Mouse (Mus musculus): ENCODE data around the gene 1810062G17Rik.

1810062G17Rik gene

DNA sequence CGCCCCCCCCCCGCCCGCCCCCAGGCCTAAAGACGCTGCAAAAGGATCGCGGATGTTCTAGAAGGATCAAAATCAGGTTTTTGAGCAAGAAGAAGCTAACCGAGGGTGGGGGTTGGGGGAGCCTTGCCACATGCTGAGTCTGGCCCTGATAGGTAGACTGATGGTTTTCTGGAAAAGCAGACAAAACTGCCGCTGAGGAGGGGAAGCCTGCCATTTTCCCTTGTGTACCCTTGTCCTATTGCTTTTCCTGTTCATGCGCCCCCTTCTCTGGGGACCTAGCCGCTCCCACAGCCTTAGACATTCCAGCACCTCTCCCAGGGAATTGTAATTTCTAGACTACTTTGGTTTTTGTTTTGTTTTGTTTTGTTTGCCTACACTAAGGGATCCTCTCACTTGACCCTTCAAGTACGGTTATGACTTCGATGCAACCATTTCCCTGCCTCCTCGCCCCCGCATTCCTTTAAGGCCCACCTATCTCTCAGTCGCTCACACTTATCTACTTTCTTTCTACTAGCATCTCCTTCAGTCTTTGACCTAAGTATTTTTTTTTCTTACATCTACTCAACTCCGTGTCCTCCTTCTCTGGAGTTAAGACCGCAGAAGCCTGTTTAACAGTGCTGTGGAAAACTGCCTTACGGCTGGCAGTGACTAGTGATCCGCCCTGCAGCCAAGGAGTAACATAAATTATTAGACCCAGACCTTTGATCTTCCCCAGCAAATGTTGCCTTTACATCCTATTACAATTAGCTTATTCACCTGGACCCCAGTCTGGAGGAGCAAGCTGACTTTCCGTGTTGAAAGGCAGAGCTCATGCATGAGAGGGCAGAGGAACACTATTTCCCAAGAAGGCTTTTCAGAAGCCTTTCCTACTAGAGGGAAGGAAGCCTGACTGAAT, 771 bp downstream of the 1810062G17Rik start:
- DNase-seq (ENCODE audit: low spot score), result no peak

DNA sequence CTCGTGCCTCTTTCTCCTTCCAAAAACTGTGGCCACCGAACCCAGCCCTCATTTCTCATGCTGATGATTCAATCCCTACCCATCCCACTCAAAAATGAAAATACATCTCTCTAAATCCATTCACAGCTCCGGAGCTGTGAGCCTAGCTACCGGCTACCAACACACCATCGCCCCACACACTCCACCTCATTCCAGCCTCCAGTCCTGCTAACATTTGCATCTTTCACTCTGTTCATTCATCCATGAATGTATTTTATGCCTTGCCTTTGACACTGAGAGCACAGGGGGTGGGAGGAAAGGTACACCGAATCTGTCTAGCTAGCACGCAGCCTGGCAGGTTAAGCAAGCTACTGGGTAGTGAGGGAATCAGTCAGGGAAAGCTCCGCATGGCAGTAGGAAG, 3.0 kb downstream of the 1810062G17Rik start:
- DNase-seq (ENCODE audit: low spot score), result no peak

DNA sequence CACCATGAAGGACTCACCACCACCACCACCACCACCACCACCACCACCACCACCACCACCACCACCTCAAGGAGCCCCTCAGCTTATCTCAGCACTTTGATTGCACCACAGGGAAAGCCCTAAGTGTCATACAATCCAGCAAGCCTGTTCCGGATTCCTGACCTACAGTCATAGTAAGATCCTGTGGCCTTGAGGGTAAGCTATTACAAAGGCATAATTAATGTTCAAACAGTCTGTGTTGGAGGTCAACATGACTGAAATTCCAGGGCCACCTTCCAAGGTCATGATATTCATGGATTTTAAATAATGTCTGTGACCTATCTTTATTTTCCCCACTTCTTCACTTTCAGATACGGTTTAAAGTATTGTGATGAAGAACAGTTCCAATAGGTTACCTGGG, 4.7 kb downstream of the 1810062G17Rik start:
- no peak for DNase-seq (ENCODE audit: low spot score)

DNA sequence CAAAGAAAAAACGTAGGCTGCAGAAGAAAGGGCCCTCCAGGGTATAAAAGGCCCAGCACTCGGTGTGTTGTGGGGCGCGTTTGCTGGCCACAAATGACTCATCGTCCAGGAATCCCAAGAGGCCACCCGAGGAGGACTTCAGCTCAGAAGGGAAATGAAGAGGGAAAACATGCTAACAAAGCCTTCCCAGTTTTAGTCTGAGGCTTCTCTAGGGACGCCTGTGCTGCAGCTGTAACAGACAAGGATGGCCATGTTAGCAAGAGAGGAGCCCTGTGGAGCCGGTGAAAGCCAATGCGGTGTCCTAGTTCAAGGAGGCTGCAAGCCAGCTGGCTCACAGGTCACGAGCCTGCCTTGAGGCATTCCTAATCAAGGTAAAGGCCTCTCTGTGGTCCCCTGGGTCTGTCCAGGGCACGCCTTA, 6.0 kb downstream of the 1810062G17Rik start:
- peak; percentile 62 for DNase-seq (ENCODE audit: low spot score)

DNA sequence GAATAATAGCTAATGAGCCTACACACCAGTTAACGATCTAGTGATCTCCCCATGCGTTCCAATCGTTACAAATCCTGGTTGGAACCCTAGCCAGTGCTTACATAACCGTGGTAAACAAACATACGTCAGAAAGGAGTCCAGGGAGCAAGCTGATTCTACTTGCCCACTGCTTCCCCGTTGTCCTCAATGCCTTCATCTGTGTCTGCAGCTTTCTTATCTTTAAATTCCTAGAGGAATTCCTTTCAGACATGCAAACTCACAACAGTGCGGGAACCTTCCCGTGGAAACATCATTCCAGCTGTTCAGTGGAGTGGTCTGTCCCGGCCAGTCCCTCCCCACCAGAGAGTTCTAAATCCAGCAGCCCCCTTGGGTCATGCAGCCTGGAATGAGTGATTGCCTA, 7.2 kb downstream of the 1810062G17Rik start:
- no peak for DNase-seq (ENCODE audit: low spot score)

DNA sequence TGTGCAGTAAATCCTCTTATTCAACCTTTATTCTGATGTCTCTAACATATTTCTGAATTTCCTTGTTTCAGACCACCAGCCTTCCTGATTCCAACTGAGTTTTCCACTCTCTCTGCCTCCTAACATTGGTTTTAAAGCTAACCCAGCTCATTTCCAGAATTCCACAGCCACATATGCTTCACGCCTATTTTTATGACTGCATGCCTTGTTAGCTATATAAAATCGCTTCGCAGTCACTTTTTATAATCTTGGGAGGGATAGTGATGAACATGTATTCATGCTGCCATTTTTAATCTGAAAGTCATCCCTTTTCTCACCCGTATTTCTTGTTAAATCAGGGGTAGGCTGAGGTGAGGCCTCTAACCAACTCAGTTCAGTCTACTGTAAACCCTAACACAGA, 8.6 kb downstream of the 1810062G17Rik start:
- DNase-seq (ENCODE audit: low spot score), result no peak

DNA sequence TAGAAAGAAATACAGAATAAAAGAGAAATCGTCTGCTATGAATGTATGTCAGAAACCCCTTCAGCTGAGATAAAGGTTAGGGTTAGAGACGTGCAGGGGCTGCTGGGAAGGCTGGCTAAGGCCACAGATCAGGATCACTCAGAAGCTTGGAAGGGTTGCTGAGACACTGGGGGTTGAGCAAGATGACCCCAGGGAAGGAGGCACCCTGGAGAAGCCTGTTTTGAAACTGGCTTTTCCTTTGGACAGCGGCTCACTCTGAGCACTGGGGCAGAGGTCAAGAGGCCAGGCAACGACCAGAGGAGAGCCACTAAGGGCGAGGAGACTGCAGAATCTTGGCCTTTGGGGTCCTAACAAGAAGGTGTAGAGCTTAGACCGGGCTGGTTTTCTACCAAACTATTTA, 10.4 kb downstream of the 1810062G17Rik start:
- DNase-seq (ENCODE audit: low spot score), result no peak

DNA sequence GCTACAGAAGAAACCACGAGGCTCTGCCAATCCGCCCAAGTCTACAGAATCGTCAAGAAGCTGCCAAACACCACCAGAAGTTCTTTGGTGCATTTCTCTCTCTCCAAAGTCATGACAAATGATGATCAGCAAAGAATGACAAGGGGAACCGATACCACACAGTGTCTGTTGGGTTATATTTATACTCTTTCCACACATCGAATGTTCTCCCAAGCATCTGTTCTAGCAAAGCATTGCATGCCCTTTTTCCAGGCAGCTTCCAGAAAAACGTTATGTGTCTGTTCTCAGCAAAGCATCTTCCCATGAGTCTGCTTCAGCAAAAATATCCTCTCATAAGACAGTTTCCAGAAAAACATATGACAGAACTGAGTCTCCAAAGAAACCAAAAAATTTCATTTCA, 11.1 kb downstream of the 1810062G17Rik start:
- DNase-seq (ENCODE audit: low spot score), result no peak

DNA sequence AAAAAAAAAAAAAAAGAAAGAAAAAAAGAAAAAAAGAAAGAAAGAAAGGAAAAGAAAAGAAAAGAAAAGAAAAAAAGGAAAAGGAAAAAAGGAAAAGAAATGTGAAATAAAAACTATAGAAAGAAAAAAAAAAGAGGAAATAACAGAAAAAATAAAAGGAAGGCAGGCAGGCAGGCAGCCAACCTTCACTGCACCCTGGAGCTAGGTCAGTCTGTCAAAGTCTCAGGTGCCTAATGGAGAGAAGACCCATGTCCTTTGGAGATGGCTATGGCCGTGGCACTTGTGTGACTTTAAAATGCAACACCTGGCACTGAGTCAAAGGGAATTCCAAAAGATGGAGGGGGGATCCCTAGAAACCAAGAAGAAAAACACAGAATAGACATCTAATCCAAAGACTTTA, 12.6 kb downstream of the 1810062G17Rik start:
- no peak for DNase-seq (ENCODE audit: low spot score)

DNA sequence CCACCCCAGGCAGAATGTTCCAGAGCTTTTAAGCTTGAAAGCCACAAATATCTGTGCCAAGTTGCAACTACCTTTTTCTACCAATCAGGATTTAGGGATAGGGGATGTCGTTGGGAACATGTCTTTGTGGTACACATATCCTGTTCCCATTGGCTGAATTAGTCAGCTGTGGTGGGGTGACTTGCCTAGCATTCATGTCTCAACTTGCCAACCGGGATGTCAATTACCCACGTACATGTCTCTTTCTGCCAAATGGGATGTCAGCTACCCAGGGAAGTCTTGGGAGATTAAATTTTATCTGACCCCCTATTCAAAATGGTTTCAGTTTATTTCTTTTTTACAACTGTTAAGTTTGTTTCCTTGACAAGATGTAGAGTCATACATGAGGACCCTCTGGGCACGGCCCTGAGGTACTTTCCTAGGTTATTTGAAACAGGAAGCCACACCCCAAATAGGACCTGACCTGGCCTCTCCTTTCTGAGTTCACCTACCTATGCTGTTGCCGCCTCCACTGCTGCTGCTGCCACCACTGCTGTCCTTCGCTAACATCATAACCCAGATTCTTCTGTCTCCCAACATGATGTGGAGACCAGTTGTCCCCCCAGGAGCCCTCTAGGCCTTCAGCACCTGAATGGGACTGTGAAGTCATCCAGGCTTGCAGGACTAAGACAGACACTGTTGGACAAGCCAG, 13.3 kb downstream of the 1810062G17Rik start:
- DNase-seq (ENCODE audit: low spot score), result no peak

DNA sequence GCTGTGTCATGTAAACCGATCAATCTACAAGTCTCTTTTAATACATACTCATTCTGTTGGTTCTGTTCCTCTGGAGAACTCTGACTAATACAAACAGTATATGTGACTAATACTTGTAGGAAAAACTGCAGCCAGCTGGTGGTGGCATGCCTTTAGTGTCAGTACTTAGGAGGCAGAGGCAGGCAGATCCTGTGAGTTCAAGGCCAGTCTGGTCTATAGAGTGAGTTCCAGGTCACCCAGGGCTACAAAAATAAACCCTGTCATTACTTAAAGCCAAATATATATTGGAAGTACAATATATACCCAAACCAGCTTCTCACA, 13.8 kb downstream of the 1810062G17Rik start:
- DNase-seq (ENCODE audit: low spot score), result no peak

DNA sequence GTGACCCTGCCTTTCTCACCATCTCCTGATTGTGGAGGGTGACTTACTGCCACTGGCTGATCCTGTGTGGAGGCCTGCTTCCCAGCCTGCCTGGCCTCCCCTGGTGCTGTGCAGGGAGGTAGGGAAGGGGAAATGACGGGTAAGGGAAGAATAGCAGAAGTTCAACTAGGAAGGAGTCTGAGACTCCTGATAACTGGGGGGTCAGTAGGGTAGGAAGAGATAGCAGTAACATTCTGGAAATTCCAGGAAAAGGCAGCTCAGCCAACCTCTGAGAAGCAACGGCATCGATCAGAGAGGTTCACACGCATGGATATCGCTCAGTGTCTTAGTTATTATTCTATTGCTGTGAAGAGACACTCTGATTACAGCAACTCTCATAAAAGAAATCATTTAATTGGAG, 15.8 kb downstream of the 1810062G17Rik start:
- DNase-seq (ENCODE audit: low spot score), result no peak

DNA sequence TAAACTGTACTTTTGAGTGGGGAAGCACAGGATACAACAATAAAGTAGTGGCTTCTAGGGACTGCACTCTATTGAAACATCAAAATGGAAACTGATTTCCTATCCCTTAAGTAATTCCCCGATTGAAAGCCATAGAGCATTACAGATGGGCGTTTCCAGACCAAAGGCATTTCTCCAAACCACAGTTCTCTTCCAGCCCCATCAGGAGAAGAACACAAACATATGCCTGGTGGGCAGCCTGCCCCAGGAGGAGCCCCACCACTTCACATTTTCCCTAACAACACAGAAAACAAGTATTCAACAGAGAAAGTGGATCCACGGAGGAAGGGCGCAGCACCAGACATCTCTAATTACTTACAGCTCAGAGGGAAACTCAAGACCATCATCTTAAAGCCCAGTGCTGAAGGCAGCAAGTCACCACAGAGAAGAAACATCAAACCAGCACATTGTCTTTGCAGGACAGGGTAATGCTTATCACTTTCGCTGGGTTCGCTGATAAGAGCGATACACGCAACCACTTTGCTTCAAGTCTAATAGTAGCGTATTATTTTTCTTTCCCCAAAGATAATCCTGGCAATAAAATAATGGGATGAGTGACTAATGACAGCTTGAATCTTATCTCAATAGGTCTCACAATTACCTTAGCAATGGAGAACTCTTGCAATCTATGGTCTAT, 17.1 kb downstream of the 1810062G17Rik start:
- no peak for DNase-seq (ENCODE audit: low spot score)

DNA sequence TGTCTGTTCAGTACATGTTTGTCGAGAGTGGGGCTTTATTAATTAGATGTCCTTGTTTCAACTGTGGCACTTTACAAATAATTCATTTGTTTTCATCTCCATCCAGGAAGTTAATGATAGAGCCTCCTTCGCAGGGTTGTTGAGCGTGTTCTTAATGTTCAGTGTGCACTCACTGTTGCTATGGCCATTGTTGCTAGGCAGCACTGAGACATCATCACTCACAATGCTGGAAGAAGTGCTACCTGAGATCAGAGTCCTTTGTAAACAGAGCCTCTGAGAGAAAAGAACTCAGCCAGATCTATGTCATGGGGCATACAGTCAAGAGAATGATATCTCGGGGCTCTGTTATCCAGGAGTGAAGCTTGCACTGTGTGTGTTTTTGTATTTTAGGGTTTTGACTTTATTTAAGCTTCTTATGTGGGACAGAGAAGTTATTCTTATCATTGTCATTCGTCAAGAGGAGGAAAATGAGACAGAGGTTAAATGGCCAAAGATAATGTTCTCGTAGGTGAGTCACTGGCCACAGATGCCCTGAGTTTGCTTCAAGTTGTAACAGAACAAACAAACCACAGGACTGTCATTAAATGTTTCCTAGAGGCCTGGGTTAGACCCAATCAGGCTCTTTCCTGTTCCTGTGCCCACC, 18.0 kb downstream of the 1810062G17Rik start:
- no peak for DNase-seq (ENCODE audit: low spot score)

DNA sequence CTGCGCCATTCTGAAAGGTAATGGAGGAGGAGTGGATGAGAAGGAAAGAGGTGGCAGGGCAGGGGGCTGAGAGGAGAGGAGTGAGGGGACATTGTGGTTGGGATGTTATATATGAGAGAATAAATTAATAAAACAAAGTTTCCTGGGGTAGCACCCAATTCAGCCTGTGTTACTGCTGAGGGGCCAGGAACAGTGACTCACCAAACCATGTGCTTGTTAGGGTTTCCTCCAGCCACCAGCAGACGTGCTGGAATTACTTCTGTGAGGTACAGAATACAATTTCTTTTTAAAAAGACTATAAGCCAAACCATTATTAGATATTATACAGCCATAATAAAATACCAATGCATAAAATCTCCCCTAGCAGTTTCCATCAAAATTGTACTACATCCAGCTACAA, 18.9 kb downstream of the 1810062G17Rik start:
- no peak for DNase-seq (ENCODE audit: low spot score)

DNA sequence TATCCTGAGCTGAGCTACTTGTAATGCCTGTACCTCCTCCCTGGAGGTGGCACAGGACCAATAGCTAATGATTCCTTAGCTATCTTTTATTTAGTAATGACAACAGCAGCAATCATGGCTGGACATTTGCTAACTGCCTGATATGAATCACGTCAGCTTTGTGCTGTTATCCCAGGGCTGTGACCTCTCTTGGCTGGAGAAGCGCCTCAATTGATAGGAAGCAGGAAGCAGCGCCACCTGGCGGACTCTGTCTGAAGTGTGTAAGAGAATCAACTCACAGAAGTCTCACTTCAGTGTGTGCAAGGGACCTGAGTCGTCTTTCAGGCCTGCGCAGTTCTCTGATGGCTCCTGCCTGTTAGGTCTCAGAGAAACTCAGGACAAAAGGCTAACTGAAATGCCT, 19.7 kb downstream of the 1810062G17Rik start:
- DNase-seq (ENCODE audit: low spot score), result peak; percentile 63

DNA sequence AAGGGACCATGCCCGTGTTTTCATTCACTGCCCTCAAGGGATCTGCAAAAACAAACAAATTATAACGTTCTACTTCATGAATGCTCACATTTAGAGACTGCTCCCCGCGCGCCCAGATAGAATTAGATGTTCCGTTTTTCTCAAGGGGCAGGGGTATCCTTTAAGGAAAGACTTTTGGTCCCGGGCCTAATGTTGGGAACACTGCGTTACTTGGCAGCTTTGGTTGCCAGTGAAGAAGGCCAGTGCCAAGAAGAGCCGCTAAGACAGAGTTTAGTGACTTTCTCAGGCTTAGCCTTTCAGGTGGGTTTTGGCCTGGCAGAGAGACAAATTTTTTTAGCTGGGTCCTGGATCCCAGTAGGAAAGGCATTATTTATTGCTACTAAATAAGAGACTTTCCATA, 20.5 kb downstream of the 1810062G17Rik start:
- no peak for DNase-seq (ENCODE audit: low spot score)

DNA sequence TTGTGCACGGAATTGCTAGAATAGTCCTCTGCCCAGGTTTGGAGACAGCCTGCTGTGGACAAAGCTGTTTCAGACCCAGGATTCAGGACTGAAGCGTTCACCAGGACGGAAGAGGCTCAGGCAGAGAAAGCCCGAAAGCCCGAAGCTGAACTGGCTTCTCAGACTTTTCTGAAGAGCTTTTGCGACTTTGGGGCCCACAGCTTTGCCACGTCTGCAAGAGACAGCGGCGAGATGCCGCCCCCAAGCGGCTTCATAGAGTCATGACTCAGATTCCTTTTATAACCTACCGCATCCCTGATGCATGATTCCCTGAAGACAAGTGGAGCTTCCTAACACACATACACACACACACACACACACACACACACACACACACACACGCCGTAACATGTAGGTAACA, 21.0 kb downstream of the 1810062G17Rik start:
- peak; percentile 32 for DNase-seq (ENCODE audit: low spot score)

DNA sequence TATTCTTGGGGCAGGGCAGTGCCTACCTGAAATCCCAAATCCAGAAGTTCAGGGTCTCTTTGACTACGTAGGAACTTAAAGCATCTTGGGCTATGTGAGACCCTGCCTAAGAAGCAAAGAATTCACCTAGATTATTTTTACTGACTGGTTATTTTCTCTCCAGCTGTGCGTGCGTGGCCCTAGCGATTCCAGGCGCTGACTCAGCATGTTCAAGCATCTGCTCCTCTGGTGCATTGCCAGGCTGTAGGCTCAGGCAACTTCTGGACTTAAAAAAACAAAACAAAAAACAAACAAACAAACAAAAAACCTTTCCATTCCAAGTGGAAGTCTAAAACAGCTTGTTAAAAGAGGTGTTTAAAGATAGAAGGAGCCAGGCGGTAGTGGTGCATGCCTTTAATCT, 22.5 kb downstream of the 1810062G17Rik start:
- no peak for DNase-seq (ENCODE audit: low spot score)

DNA sequence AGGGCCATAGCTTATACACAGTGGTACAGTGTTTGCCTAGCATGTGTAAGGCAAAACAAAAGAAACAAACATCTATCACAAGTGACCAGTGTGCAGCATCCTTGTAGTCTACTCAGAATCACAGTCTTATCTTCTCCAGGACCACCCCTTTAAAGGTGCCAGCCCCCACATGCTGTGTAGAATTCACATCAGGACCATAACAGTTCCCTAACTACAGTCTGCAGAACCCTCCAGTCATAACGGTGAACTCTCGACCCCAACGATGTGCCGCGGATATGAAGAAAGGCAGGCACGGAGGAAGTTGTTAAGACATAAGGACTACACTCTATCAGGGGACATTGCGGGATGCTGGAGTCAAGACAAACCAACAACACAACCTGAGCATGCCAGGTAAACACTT, 23.7 kb downstream of the 1810062G17Rik start:
- no peak for DNase-seq (ENCODE audit: low spot score)

DNA sequence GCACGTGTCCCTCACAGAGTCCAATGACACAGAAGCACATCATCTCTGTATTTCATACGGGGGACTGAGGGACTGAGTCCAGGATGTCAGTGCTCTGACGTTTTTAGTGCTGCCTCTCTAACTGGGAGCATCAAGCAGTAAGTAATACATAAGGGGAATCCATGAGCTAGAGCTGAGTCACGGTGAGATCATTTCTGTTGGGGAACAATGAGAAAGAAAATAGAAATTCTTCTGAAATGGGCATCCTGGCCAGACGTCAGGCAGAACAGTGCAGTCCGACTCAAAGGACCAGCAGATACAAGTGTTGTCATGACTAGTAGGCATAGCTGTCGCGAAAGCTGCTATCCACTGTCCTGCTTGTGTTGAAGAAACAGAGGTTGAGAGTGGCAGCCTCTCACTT, 25.2 kb downstream of the 1810062G17Rik start:
- no peak for DNase-seq (ENCODE audit: low spot score)

DNA sequence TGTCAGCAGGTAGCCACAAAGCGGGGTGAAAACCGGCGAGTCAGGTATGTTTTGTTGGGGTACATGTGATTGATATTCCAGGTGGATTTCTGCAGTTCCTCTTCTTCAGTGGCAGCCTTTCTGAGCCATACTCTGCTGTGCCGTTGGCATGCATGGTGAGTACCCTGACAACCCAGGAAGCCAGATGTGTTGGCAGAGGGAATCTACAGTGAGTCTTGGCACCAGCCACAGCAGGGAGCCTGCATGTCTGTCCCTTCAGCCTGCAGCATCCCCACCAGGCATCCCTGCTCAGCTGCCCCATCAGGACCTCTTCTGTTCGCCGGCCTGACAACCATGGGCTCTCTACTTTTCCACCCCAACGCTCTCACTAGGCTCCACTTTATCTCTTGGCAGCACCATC, 25.8 kb downstream of the 1810062G17Rik start:
- no peak for DNase-seq (ENCODE audit: low spot score)

DNA sequence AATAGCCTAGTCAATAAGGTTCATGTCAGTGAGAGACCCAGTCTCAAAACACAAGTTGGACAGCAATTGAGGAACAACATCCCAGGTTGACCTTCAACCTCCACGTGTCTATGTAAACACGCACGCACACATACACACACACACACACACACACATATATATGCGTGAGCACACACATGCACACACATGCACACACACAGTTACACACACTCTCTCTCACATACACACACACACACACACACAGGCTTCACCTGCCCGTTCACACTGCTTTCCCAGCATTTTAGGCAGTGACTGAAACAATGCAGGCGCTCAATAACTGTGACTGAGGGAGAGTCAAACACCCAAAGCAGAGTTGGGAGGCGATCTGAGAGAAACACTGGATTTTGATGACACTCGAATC, 29.6 kb downstream of the 1810062G17Rik start:
- DNase-seq (ENCODE audit: low spot score), result no peak
